Mouse (Mus musculus) forebrain, embryonic 14.5 days (tissue): Measurements from ENCODE around the gene Med4. TPM values are rescaled to one million over a fixed set of nuclear protein-coding genes. Genes with fewer than 3 reads are reported as not detected.

Experiments used
- polyA plus RNA-seq: library from polyadenylated mRNA; unstranded; fragments of >200 nt; fragmentation: Nextera tagmentation; extraction: Ambion mirVana; gene quantifications from 2 replicates; pipeline ENCODE4 v1.2.1, GENCODE M21; 2014

The Med4 gene
- polyA plus RNA-seq, 1 experiment from 2014 or later = 99.3 TPM

Other genes with a start within 250 kb of the Med4 start
- gene Rb1, start 184.2 kb upstream of the Med4 start, polyA plus RNA-seq = 27.2 and 28.5 TPM in 2 replicates
- 754 and 783 TPM in 2 replicates for gene Itm2b, start 124.7 kb upstream of the Med4 start, polyA plus RNA-seq
- gene Sucla2, start 15.3 kb downstream of the Med4 start, polyA plus RNA-seq = 111 and 122 TPM in 2 replicates
- 8.2 and 9.1 TPM in 2 replicates for gene Nudt15, start 38.2 kb downstream of the Med4 start, polyA plus RNA-seq
- gene Gm21750, start 151.2 kb downstream of the Med4 start, polyA plus RNA-seq = not detected in 2 replicates